Mouse (Mus musculus): ENCODE results near the gene Gm28048. TPM values are rescaled to one million over a fixed set of nuclear protein-coding genes. Genes with fewer than 3 reads are reported as not detected.

The Gm28048 gene
- total RNA-seq, 2 experiments from 2014 or later, result 1.5 TPM; not detected in 1

- intact Hi-C loops (cut with DNase I), result no loop called here
- no peak for DNase-seq
Measured at GRCm38 (mm10) chr11:22821243-22821642, 160.6 kb downstream of the Gm28048 start.

GRCm38 (mm10) chr11:22818371-22818770, 163.5 kb downstream of the Gm28048 start:
- DNase-seq, result no peak
- intact Hi-C loops (cut with DNase I), result no loop called here

DNA sequence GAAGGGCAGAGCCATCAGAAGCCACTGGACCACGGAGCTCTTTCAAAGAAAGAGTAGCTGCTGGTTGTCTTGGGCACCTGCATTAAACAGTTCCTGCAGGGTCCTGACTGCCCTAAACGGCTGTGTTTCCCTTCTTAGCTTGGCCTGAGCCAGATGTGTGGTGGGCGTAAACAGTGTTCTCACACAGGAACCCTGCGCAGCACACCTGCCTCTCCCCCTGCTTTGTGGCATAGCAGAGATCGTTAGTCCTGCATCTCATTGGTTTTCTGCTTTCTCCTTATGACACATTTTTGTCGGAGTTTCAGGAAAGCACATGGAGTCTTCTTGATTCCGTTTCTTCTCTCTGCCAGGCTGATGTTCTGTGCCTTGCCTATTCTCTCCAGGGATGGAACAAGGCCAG, 166.0 kb downstream of the Gm28048 start:
- intact Hi-C loops (cut with DNase I), result no loop called here
- DNase-seq, result no peak

- no peak for DNase-seq
Measured at GRCm38 (mm10) chr11:22815143-22815542, 166.7 kb downstream of the Gm28048 start.

GRCm38 (mm10) chr11:22813921-22814704, 167.8 kb downstream of the Gm28048 start:
- intact Hi-C loops (cut with DNase I), result no loop called here
- DNase-seq, result no peak

More at GRCm38 (mm10) chr11:22815143-22815542, 166.7 kb downstream of the Gm28048 start:
- intact Hi-C loops (cut with DNase I), result no loop called here

GRCm38 (mm10) chr11:22813427-22813826, 168.5 kb downstream of the Gm28048 start:
- DNase-seq, result no peak
- intact Hi-C loops (cut with DNase I), result no loop called here

DNA sequence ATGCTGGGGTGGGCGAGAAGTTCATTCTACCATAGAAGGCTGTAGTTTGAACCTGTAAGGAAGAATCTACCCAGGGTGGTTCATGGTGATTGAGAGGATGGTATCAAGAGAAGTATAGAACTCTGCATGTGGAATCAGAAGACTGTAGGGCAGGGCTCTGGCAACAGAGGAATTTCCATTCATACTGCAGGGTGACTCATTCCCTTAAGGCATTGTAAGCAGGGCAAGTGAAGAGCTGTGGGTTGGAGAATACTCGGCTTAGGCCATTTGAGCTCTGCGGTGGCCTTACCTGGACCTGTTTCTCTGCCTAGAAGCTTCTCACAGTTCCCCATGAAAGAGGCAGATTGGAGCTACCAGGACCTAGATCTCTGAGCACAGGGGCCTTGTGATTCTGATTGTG, 170.5 kb downstream of the Gm28048 start:
- DNase-seq, result no peak
- intact Hi-C loops (cut with DNase I), result no loop called here

DNA sequence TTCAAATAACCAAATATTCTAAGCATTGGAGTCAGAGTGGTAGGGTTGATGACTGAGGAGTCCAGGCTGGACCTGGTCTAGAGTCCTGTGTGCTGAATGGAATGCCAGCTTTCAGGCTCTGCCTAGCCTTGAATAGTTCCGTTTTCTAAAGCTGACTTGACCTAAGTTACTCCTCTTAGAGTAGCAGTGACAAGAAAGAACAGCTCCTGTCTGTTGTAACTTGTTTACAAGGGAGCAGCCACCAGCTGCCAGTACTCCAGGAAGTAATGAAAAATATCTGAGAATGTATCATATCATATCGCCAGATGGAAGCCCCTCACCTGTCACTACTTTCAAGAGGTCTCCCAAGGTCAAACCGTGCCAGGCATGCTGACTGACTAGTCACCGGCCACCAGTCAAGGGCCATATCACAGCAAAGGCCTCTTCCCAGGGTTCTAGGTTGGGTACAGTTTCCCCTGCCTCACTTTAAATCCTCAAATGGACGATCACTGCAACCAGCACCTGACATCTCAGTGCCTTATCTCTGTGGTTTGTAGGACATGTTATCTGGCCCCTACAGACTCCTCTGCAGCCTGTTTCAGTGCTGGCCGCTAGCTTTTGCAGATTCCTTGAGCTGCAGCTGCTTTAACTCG, 172.3 kb downstream of the Gm28048 start:
- intact Hi-C loops (cut with DNase I), result loop anchor here (5.0 kb wide), 1 partner anchor 358 kb away; no protein-coding TSS in a partner anchor
- DNase-seq, result no peak

DNA sequence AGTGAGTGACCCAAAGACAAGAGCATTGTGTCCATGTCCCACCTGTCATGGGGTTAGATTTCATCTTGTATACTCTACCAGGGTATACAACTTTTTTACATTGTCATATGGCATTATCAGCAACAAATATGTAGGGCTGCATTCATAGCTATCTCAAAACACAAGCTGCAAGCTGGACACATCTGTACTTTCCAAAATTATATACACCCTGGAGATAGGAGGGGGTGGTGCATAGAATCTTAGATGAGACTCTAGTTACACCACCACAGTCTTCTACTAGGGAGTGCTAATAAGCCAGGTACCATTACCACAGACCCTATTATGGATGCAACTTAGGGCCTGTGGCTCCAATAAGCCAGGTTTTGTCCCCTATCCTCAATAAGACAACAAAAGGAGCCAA, 173.8 kb downstream of the Gm28048 start:
- intact Hi-C loops (cut with DNase I), result loop anchor here (5.0 kb wide), 1 partner anchor 359 kb away; no protein-coding TSS in a partner anchor
- DNase-seq, result no peak

GRCm38 (mm10) chr11:22805171-22805570, 176.7 kb downstream of the Gm28048 start:
- intact Hi-C loops (cut with DNase I), result loop anchor here (5.0 kb wide), 1 partner anchor 362 kb away; no protein-coding TSS in a partner anchor
- no peak for DNase-seq

DNA sequence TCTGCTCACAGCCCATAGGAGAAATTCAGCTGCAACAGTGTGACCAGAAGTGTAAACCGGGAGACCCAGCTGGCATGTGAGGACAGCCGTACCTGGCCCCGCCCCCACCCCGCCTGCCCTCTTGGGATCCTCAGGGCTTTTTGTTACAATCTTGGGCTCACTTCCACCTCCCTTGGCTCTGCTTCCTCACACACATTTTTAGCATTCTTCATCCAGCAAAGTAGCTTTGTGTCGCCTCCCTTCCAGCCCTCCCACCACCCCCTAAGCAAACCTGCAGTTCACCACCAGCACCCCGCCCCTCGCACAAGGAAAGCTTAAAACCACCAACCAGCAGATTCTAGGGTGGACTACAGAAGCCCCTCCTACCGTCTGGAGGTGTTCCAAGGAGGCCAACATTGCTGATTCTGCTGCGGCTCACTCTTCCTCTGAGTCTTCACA, 181.9 kb downstream of the Gm28048 start:
- intact Hi-C loops (cut with DNase I), result no loop called here
- no peak for DNase-seq

DNA sequence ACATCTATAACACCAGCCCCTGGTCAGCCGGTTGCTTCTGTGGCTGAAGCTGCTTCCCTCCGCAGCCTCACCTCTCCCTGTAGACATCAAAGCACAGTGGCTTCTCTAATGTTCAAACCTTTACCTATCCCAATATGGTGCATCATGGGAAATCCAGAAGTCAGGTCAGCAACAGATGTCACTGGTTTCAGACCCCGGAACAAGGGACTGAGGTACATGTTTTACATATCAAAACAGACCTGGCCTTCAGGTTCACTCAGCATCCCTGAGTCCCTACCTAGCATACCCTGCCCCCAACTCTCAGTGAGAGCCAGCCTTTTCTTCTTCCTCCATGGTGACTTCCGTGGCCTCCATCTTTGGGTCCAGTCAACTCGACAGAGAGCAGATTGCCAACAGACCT, 183.0 kb downstream of the Gm28048 start:
- intact Hi-C loops (cut with DNase I), result no loop called here
- no peak for DNase-seq

GRCm38 (mm10) chr11:22794734-22795133, 187.2 kb downstream of the Gm28048 start:
- intact Hi-C loops (cut with DNase I), result no loop called here
- DNase-seq, result no peak

GRCm38 (mm10) chr11:22793881-22794203, 188.0 kb downstream of the Gm28048 start:
- intact Hi-C loops (cut with DNase I), result no loop called here
- no peak for DNase-seq

DNA sequence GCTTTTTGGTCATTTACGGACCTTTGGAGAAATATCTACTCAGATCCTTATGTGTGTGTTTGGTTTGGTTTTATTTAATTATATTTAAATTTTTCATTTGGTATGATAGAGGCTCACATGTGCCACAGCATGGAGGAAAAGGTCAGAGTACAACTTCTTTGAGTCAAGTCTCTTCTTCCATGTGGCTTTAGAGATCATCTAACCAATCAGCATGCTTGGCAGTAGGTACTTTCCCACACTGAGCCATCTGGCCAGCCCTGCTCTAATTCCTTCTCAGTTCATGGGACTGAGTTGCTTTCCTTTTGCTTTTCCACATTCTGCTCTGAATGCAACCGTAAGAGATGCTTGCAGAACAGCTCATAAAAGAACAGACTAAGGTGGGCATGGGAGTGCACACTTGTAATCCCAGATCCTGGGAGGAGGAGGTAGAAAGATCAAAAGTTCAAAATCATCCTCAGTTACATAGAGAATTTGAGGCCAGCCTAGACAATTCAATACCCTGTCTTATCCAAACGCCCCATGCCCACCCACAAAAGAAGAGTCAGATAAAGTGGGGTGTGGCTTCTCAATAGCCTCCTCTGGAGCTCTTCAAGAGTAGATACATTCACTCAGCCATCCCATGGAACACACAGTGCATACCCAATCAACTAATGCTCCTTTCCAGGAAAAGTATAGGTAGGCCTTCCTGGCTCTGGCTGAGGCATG, 188.6 kb downstream of the Gm28048 start:
- DNase-seq, result no peak
- intact Hi-C loops (cut with DNase I), result no loop called here

GRCm38 (mm10) chr11:22792149-22792548, 189.7 kb downstream of the Gm28048 start:
- no peak for DNase-seq
- intact Hi-C loops (cut with DNase I), result no loop called here

DNA sequence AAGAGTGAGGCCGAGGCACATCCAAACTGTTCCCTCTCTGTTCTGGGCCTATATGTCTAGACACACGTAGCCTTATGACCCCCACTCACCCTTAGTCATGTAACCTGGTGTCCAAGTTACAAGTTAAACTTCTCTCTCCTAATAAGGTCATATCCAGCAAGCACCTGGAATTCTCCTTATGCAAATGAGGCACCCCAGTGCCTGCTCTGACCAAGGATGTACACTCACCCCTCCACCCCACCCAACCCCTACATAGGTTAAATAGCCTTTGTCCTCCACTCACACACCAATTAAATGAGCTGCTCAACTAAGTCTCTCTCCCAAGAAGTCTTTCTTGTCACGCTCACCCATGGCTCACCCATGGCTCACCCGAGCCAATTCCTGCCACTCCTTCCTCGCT, 190.2 kb downstream of the Gm28048 start:
- DNase-seq, result no peak
- intact Hi-C loops (cut with DNase I), result no loop called here

- intact Hi-C loops (cut with DNase I), result no loop called here
- DNase-seq, result no peak
Measured at GRCm38 (mm10) chr11:22787833-22788232, 194.1 kb downstream of the Gm28048 start.

Data from gastrocnemius, postnatal 36 days (tissue).